Mouse (Mus musculus) liver, embryonic 14.5 days (tissue): ENCODE results near the gene Ap1g1.

Source experiments
- CTCF ChIP-seq: IDR thresholded peaks from 2 replicates; pipeline ENCODE4 v1.5.1; 2016; ENCODE audit warnings: antibody characterized with exemption, low read depth, control low read depth
- EP300 ChIP-seq: IDR thresholded peaks from 2 replicates; pipeline ENCODE4 v1.6.1; 2016; ENCODE audit warnings: antibody characterized with exemption, low read depth

- no peak for TF ChIP-seq CTCF
- no peak for TF ChIP-seq EP300
Observed at GRCm38 (mm10) chr8:109823561-109823960, 45.2 kb downstream of the Ap1g1 start.
